Mouse (Mus musculus): Measurements from ENCODE around the gene Robo3. TPM values are rescaled to one million over a fixed set of nuclear protein-coding genes. Genes with fewer than 3 reads are reported as not detected.
A peak's percentile ranks its signal among the peaks of the same experiment; 100 is the strongest.

Gene Robo3
- total RNA-seq, 2 experiments from 2014 or later = 24.8 to 27.4 TPM

- no peak for DNase-seq (ENCODE audit: extremely low spot score in 1 of 2, low spot score in 2 of 2)
- intact Hi-C loops (cut with DNase I) = no loop called here
Measured at GRCm38 (mm10) chr9:37390891-37391290, 42.2 kb downstream of the Robo3 start.

DNA sequence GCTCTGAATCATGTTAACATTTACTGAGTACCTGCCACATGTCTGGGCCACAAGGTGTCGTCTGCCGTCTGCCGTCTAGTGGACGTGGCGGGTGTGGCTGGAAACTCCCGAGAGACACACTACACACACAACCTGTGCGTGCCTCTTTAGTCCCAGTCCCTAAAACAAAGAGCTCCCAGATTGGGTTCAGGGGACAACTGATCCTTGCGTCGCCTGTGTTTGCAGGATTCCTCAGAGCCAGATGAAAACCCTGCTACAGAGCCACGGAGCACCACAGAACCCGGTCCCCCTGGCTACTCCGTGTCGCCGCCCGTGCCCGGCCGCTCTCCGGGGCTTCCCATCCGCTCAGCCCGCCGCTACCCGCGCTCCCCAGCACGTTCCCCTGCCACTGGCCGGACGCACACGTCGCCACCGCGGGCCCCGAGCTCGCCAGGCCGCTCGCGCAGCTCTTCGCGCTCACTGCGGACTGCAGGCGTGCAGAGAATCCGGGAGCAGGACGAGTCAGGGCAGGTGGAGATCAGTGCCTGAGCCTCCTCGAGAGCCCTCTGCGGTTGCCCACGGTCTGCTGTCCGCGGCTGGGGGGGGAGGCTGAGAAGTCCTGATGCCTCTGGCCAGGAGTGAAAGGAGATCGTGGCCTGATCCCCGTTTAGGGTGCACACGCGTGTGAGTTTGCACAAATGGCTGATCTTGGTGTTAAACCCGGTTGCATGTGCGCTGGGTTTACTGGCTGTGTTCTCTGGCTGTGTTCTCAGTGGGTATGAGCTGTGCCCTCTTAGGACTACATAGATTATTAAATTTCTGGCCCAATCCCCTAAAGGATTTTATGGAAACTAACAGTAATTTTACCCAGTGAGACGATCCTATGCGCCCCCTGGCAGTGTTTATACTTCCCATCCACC, 48.5 kb downstream of the Robo3 start:
- intact Hi-C loops (cut with DNase I) = no loop called here
- DNase-seq (ENCODE audit: extremely low spot score in 1 of 2, low spot score in 2 of 2) = peak in 1 of 2 experiments; percentile 67

- intact Hi-C loops (cut with DNase I) = no loop called here
Measured at GRCm38 (mm10) chr9:37383161-37383560, 49.9 kb downstream of the Robo3 start.

DNA sequence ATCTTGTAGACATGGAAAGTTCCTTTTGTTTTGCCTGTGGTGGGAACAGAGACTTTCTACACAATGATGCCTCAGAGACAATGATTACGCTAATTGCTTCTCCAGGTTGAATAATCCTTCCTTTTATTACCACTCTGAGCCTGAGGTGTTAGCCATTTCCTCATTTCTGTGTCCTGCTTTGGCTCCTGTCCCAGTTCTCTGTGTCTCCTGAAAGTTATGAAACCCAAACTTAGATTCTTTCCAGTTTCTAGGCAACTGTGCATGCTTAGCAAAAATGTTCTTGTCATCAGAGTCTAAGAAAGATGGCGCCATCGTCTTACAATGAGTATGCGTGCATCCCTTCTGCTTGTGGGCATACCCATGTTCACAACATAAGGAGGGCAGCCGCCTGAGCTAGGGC, 57.3 kb downstream of the Robo3 start:
- intact Hi-C loops (cut with DNase I) = no loop called here
- no peak for DNase-seq (ENCODE audit: extremely low spot score in 1 of 2, low spot score in 2 of 2)

More at GRCm38 (mm10) chr9:37383161-37383560, 49.9 kb downstream of the Robo3 start:
- no peak for DNase-seq (ENCODE audit: extremely low spot score in 1 of 2, low spot score in 2 of 2)

GRCm38 (mm10) chr9:37371232-37371801, 61.7 kb downstream of the Robo3 start:
- intact Hi-C loops (cut with DNase I) = no loop called here
- DNase-seq (ENCODE audit: extremely low spot score in 1 of 2, low spot score in 2 of 2) = no peak

- peak in 1 of 2 experiments; percentile 52 for DNase-seq (ENCODE audit: extremely low spot score in 1 of 2, low spot score in 2 of 2)
- intact Hi-C loops (cut with DNase I) = no loop called here
Measured at GRCm38 (mm10) chr9:37368860-37369259, 64.2 kb downstream of the Robo3 start.

GRCm38 (mm10) chr9:37368081-37368830, 64.8 kb downstream of the Robo3 start:
- intact Hi-C loops (cut with DNase I) = no loop called here

DNA sequence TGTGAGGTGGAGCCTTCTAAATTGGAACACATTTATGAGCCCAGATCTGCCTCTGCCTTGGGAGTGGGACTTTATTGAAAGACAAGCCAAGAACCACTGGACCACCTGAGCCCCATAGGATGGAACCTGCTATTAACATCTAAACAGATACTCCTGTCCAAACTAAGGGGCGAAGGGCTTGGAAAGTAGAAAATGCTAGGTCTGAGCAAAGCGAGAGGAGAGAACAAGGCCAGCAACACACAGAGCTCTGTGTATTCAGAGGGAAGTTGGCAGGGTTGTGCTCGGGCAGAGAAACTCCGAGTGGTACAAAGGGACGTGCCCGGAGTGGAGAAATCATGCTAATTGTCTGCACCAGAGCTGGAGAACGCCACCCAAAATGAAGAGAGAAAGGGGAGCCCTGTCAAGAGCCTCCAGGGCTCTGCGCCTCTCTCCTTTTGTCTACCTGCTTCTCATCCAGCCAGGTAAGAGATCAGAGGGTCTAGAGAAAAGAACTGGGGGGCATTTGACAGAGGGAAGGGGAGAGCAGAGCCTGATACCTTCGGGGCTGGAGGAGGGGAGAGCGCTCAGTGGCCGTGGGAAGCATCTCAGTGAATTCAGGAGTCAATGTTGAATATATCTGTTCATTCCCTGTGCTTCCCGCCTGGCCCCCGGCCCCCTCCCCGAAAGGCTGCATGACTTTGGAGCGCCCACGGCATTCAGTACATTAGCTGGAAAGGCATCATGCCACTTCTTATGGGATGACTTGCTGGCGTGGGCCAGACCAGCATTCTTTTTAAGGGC, 65.6 kb downstream of the Robo3 start, which contains the start of gene Hepacam:
Gene Hepacam, plus strand, starts transcription at position 51 of the 780 bp plus-strand sequence.
- intact Hi-C loops (cut with DNase I) = no loop called here
- peak in 1 of 2 experiments; percentile 60 for DNase-seq (ENCODE audit: extremely low spot score in 1 of 2, low spot score in 2 of 2)

More at GRCm38 (mm10) chr9:37368081-37368830, 64.8 kb downstream of the Robo3 start:
- no peak for DNase-seq (ENCODE audit: extremely low spot score in 1 of 2, low spot score in 2 of 2)

DNA sequence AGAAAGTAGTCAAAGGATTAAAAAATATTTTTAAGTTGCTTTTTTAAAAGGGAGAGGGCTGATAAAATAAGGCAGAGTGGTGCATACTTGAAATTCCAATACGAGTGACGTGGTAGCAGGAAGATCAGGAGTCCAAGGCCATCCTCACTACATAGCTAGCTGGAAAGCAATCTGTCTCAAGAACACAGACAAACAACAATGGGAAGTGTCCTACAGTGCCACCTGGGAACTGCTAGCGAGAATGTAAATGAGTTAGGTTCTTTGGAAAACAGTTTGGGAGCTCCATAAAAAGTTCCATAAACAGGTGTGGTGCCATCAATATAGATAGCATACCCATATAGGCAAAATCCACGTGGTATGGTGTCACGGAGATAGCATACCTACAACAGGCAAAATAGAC, 67.3 kb downstream of the Robo3 start:
- DNase-seq (ENCODE audit: extremely low spot score in 1 of 2, low spot score in 2 of 2) = no peak
- intact Hi-C loops (cut with DNase I) = no loop called here

Other genes with a start within 250 kb of the Robo3 start
- 1 to 10 TPM; 8.7 to 9.7 TPM for gene Tmem218, start 225.0 kb downstream of the Robo3 start, total RNA-seq (2021)
- gene Slc37a2, start 177.5 kb downstream of the Robo3 start, total RNA-seq (2021) = 1 to 10 TPM; 1.8 to 1.9 TPM
- 1 to 10 TPM; 2.3 to 3.3 TPM for gene Ccdc15, start 84.8 kb downstream of the Robo3 start, total RNA-seq (2021)
- 10 to 100 TPM; 41.1 to 45.7 TPM for gene Hepacam, start 65.9 kb downstream of the Robo3 start, total RNA-seq (2021)
- 1 to 10 TPM; 6.4 to 8.3 TPM for gene Robo4, start 31.3 kb downstream of the Robo3 start, total RNA-seq (2021)
- gene Msantd2, start 56.1 kb upstream of the Robo3 start, total RNA-seq (2021) = 10 to 100 TPM; 21.8 to 24.6 TPM
- gene Esam, start 94.8 kb upstream of the Robo3 start, total RNA-seq (2021) = 10 to 100 TPM; 29.5 to 29.6 TPM
- 1 to 10 TPM; 3.3 to 4.1 TPM for gene Vsig2, start 106.0 kb upstream of the Robo3 start, total RNA-seq (2021)
- gene Nrgn, start 119.7 kb upstream of the Robo3 start, total RNA-seq (2021) = 1,000 to 10,000 TPM; 1,798 to 1,800 TPM
- gene Siae, start 122.5 kb upstream of the Robo3 start, total RNA-seq (2021) = 10 to 100 TPM; 13.6 to 16.3 TPM
- 1 to 10 TPM; 1.9 to 2.2 TPM for gene Spa17, start 180.5 kb upstream of the Robo3 start, total RNA-seq (2021)
- gene Tbrg1, start 224.1 kb upstream of the Robo3 start, total RNA-seq (2021) = 10 to 100 TPM; 54.1 to 58.3 TPM
- gene Panx3, start 236.0 kb upstream of the Robo3 start, total RNA-seq (2021) = not detected